Mouse (Mus musculus) G1E (cell line): ENCODE results near the gene 1810010H24Rik.

Experiments used
- CTCF ChIP-seq: IDR thresholded peaks from 2 replicates; pipeline ENCODE4 v1.5.1; 2012; ENCODE audit warnings: low read depth, low read length, inconsistent platforms, mixed read lengths
- GATA1 ChIP-seq: IDR thresholded peaks from 2 replicates; pipeline ENCODE4 v1.6.1; 2012; ENCODE audit warnings: borderline replicate concordance, low read length, inconsistent platforms, mixed read lengths
- GATA2 ChIP-seq: IDR thresholded peaks from 2 replicates; pipeline ENCODE4 v1.6.1; 2012; ENCODE audit warnings: low read depth, low read length, inconsistent platforms, borderline replicate concordance

DNA sequence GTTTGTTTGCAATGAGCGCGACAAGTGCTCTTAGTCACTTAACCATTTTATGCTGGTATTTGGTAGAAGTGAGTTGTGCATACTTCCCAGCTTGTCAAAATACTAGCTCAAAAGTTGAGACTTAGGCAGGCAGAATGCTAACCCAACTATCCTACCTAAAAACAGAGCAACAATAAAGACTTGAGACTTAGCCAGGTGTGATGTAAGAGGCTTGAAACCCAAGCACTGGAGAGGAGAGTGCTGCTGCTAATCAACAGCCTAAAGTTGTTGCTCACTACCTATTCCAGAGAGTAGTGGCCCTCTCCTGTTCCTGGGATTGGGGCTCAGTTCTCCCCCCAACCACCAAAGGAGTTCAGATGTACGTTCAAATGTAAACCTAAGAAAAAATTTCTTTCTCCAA is 15.0 kb upstream of the 1810010H24Rik start:
- TF ChIP-seq CTCF: no peak
- no peak for TF ChIP-seq GATA1
- TF ChIP-seq GATA2: no peak
